Mouse (Mus musculus): ENCODE results near the gene Fgf3. TPM values are rescaled to one million over a fixed set of nuclear protein-coding genes. Genes with fewer than 3 reads are reported as not detected.

Gene Fgf3
- polyA plus RNA-seq (2014; fragmentation: Illumina TruSeq; extraction: RNeasy Lipid Tissue Mini Kit (QIAGEN cat#74804); ENCODE audit: low read depth, low replicate concordance) = not detected

DNA sequence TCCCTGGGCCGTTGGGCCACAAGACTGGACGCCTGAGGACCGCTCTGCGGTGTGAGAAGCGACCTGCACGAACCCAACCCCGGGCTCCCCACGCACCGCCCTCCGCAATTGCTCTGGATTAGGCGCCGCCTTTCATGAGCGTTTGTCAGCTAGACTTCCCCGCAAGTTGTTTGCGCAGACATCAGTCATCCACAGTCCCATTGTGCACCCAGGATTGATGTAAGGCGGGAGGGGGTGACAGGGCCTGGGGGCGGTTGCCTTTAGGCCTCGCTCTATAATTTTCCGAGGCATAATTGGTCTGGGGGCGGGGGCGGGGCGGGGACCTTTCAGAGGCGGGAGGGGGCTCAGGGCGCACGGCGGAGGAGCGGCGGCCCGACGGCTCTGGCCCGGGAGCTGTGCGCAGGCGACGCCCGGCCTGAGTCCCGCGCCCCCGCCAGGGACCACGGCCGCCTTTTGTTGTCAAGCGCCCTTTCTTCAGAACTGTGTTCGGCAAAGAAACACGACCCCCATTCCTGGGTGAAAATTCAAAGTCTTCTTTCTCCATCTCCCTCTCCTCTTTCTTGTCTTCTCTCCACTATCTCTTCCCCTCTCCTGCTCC is at the start of gene Fgf3:
TSS of gene Fgf3 (plus strand) at position 193 of the 598 bp plus-strand sequence.

GRCm38 (mm10) chr7:144847067-144847466 is 9.2 kb downstream of the Fgf3 start, which contains the start of gene Fgf4:
Gene Fgf4 (plus strand): TSS chr7:144847367.

Other genes starting within 250 kb of the Fgf3 start
- 5.9 TPM for gene Ano1, start 86.1 kb upstream of the Fgf3 start, polyA plus RNA-seq (2014; fragmentation: Illumina TruSeq; extraction: RNeasy Lipid Tissue Mini Kit (QIAGEN cat#74804); ENCODE audit: low read depth, low replicate concordance)
- gene Fgf4, start 9.3 kb downstream of the Fgf3 start, polyA plus RNA-seq (2014; fragmentation: Illumina TruSeq; extraction: RNeasy Lipid Tissue Mini Kit (QIAGEN cat#74804); ENCODE audit: low read depth, low replicate concordance) = not detected
- not detected for gene Fgf15, start 58.4 kb downstream of the Fgf3 start, polyA plus RNA-seq (2014; fragmentation: Illumina TruSeq; extraction: RNeasy Lipid Tissue Mini Kit (QIAGEN cat#74804); ENCODE audit: low read depth, low replicate concordance)
- 4.7 TPM for gene LTO1, start 77.0 kb downstream of the Fgf3 start, polyA plus RNA-seq (2014; fragmentation: Illumina TruSeq; extraction: RNeasy Lipid Tissue Mini Kit (QIAGEN cat#74804); ENCODE audit: low read depth, low replicate concordance)
- 3.4 TPM for gene Ccnd1, start 101.8 kb downstream of the Fgf3 start, polyA plus RNA-seq (2014; fragmentation: Illumina TruSeq; extraction: RNeasy Lipid Tissue Mini Kit (QIAGEN cat#74804); ENCODE audit: low read depth, low replicate concordance)